10 mouse cellular contexts compared by ENCODE assay signal in genomic region chr8:78434823-78435623, GRCm38 (mm10). TPM values are rescaled to one million over a fixed set of nuclear protein-coding genes. Genes with fewer than 3 reads are reported as not detected.
DNase-seq lines count a peak whose midpoint lies in the region; ATAC-seq and TF ChIP-seq lines count a peak whose summit lies in the region.
"Had no signal": no experiment of that assay in that cellular context is flagged by ENCODE, and none has a peak within 500 bp of the region (broad histone marks: within the 10 kb centered on the region; RNA-seq: fewer than 3 reads in every experiment).

No protein-coding gene starts in this region.

- H3K27ac ChIP-seq in heart, embryonic 13.5 days (replicated peaks), result no peak overlapping the region
- H3K27ac ChIP-seq in ES-E14 (ENCODE audit: insufficient read depth, low read depth, low read length, poor library complexity, severe bottlenecking), result no peak overlapping the region
- H3K27ac ChIP-seq in forebrain, embryonic 13.5 days, result no peak overlapping the region
- no peak overlapping the region for H3K27ac ChIP-seq in midbrain, embryonic 11.5 days (ENCODE audit: low read depth, low read length)
- H3K27ac ChIP-seq: kidney, postnatal 0 days; macrophage had no signal

- WGBS in heart, embryonic 13.5 days, result 1% methylated on average over 62 of the region's 62 CpGs
- WGBS in forebrain, embryonic 13.5 days, result 1% methylated on average over 61 of the region's 62 CpGs
- under 1% methylated on average over 62 of the region's 62 CpGs for whole genome bisulfite sequencing in midbrain, embryonic 11.5 days

- H3K4me1 ChIP-seq in heart, embryonic 13.5 days, result peaks cover 35% of the 10 kb centered on the region
- peaks cover 2 to 11% of the 10 kb centered on the region in 2 experiments; a peak in 2 of 4 replicates for H3K4me1 ChIP-seq in ES-E14 (ENCODE audit: control insufficient read depth in 2 of 2, insufficient read depth in 2 of 2, low read length in 2 of 2, poor library complexity in 1 of 2)
- peaks cover 32% of the 10 kb centered on the region for H3K4me1 ChIP-seq in forebrain, embryonic 13.5 days
- peaks cover 12% of the 10 kb centered on the region for H3K4me1 ChIP-seq in midbrain, embryonic 11.5 days (ENCODE audit: control insufficient read depth, insufficient read depth, low read length)

- no peaks in the 10 kb centered on the region for H3K36me3 ChIP-seq in heart, embryonic 13.5 days
- H3K36me3 ChIP-seq in ES-E14 (ENCODE audit: control insufficient read depth, insufficient read depth, low read length, poor library complexity, severe bottlenecking), result no peaks in the 10 kb centered on the region
- H3K36me3 ChIP-seq in forebrain, embryonic 13.5 days (ENCODE audit: poor library complexity, severe bottlenecking), result no peaks in the 10 kb centered on the region
- no peaks in the 10 kb centered on the region for H3K36me3 ChIP-seq in midbrain, embryonic 11.5 days (ENCODE audit: control insufficient read depth, insufficient read depth, low read length)

- H3K9ac ChIP-seq in heart, embryonic 13.5 days, result no peak overlapping the region
- H3K9ac ChIP-seq in ES-E14 (ENCODE audit: insufficient read depth, low read depth, low read length, poor library complexity, severe bottlenecking), result no peak overlapping the region
- no peak overlapping the region for H3K9ac ChIP-seq in forebrain, embryonic 13.5 days
- no peak overlapping the region for H3K9ac ChIP-seq in midbrain, embryonic 11.5 days (ENCODE audit: low read length)

- H3K4me3 ChIP-seq in heart, embryonic 13.5 days, result peak overlapping the region; percentile 54
- peak overlapping the region; percentile 57 to 76 for H3K4me3 ChIP-seq in ES-E14 (ENCODE audit: insufficient read depth in 1 of 2, low read depth in 1 of 2, low read length in 2 of 2, poor library complexity in 1 of 2, severe bottlenecking in 1 of 2)
- peak overlapping the region; percentile 41 for H3K4me3 ChIP-seq in forebrain, embryonic 13.5 days
- H3K4me3 ChIP-seq in midbrain, embryonic 11.5 days (ENCODE audit: low read depth, low read length), result peak overlapping the region; percentile 35; the same call in 1 of the 2 replicates

- ATAC-seq in heart, embryonic 13.5 days (ENCODE audit: extremely low read depth, insufficient number of reproducible peaks, low FRiP score, low TSS enrichment), result no peak
- ATAC-seq in forebrain, embryonic 13.5 days, result peak; percentile 14; the same call in 1 of the 2 replicates
- peak; percentile 41 for ATAC-seq in midbrain, embryonic 11.5 days (ENCODE audit: low FRiP score)

- intact Hi-C loops in left cerebral cortex, postnatal 36 days (cut with DNase I), result loop anchor here (5.0 to 10.0 kb wide), 3 partner anchors 72 to 370 kb away; partner anchors contain the start of genes Rbmxl1 and Slc10a7

- no peak for DNase-seq in heart, adult 9 months (ENCODE audit: low spot score in 2 of 2)
- no peak for DNase-seq in ES-E14 (ENCODE audit: low read depth, low spot score)
- DNase-seq in midbrain, embryonic 11.5 days (ENCODE audit: low spot score, missing footprints), result peak; percentile 96
- DNase-seq in liver, result no peak
- DNase-seq in left cerebral cortex, postnatal 36 days (ENCODE audit: low spot score in 2 of 2), result no peak
- DNase-seq in ovary, adult 18-20 months (ENCODE audit: low spot score), result no peak

- H3K9me3 ChIP-seq in heart, embryonic 13.5 days, result no peaks in the 10 kb centered on the region
- no peaks in the 10 kb centered on the region for H3K9me3 ChIP-seq in ES-E14 (ENCODE audit: control insufficient read depth, insufficient read depth, low read depth, low read length)
- no peaks in the 10 kb centered on the region for H3K9me3 ChIP-seq in forebrain, embryonic 13.5 days (replicated peaks)
- no peaks in the 10 kb centered on the region for H3K9me3 ChIP-seq in midbrain, embryonic 11.5 days (ENCODE audit: control insufficient read depth, low read length)

- peaks cover 93% of the 10 kb centered on the region for H3K27me3 ChIP-seq in heart, embryonic 13.5 days (replicated peaks)
- H3K27me3 ChIP-seq in forebrain, embryonic 13.5 days, result peaks cover 90% of the 10 kb centered on the region
- H3K27me3 ChIP-seq in midbrain, embryonic 11.5 days (ENCODE audit: control insufficient read depth, insufficient read depth, low read length), result peaks cover 86% of the 10 kb centered on the region

- H3K4me2 ChIP-seq in heart, embryonic 13.5 days, result peak overlapping the region; percentile 84
- peak overlapping the region; percentile 78 for H3K4me2 ChIP-seq in forebrain, embryonic 13.5 days
- peak overlapping the region; percentile 72 for H3K4me2 ChIP-seq in midbrain, embryonic 11.5 days

- in situ Hi-C loops in ES-E14 (cut with MboI; ENCODE audit: low sequenced_read_pairs in 2 of 2, unreplicated experiment in 2 of 2), result no loop called here

TF ChIP-seq in ES-E14, 5 proteins besides CTCF, POLR2A, EP300 and RAD21:
- no peak for TF ChIP-seq ZNF384 (IDR thresholded peaks at IDR 0.05; ENCODE audit: low read depth, low read length)
- no peak for TF ChIP-seq HCFC1 (IDR thresholded peaks at IDR 0.05; ENCODE audit: borderline replicate concordance, insufficient read depth, low read length)
- no peak for TF ChIP-seq MAFK (IDR thresholded peaks at IDR 0.05; ENCODE audit: insufficient read depth, low read depth, low read length)
- no peak for TF ChIP-seq CHD2 (IDR thresholded peaks at IDR 0.05; ENCODE audit: low read depth, low read length)
- TF ChIP-seq ZC3H11A (IDR thresholded peaks at IDR 0.05; ENCODE audit: borderline replicate concordance, low read depth, low read length), result no peak

RNA-seq across cellular contexts. Expression of gene Pou4f2, which starts 1.4 kb away (rescaled TPM):
- not detected in 2 replicates for polyA plus RNA-seq in heart, embryonic 13.5 days (2015; fragmentation: Nextera tagmentation; extraction: Ambion mirVana)
- 0.85 and 1.2 TPM in 2 replicates for total RNA-seq in ES-E14 (2012; rRNA removed)
- polyA plus RNA-seq in forebrain, embryonic 13.5 days (2015; fragmentation: Nextera tagmentation; extraction: Ambion mirVana), result 0.05 TPM in 1 of 2 replicates, not detected in the other
- 0.41 and 0.68 TPM in 2 replicates for polyA plus RNA-seq in midbrain, embryonic 11.5 days (2014; fragmentation: Nextera tagmentation; extraction: Ambion mirVana)
- not detected for total RNA-seq in left cerebral cortex, postnatal 36 days (2021)
- polyA plus RNA-seq: kidney, postnatal 0 days; macrophage had no signal
